Mouse (Mus musculus): ENCODE results near the gene Fam131a.
"Not testable (repeated sequence)": the region's sequence is repeated elsewhere in the genome, so short reads cannot be mapped to it uniquely, and the experiment has no call there.

Fam131a gene

GRCm38 (mm10) chr16:20693111-20693701, at the start of gene Fam131a:
TSS of gene Fam131a (plus strand) at chr16:20693241.
- peak; percentile 96 for DNase-seq

GRCm38 (mm10) chr16:20643911-20644310, 49.1 kb upstream of the Fam131a start:
- no peak for DNase-seq

- DNase-seq = peak; percentile 96
Measured at GRCm38 (mm10) chr16:20651076-20651946, 41.7 kb upstream of the Fam131a start, which contains the start of gene Psmd2. TSS of gene Psmd2 (plus strand) at chr16:20651652.

- no peak for DNase-seq
Measured at GRCm38 (mm10) chr16:20651947-20652310, 41.1 kb upstream of the Fam131a start.

DNA sequence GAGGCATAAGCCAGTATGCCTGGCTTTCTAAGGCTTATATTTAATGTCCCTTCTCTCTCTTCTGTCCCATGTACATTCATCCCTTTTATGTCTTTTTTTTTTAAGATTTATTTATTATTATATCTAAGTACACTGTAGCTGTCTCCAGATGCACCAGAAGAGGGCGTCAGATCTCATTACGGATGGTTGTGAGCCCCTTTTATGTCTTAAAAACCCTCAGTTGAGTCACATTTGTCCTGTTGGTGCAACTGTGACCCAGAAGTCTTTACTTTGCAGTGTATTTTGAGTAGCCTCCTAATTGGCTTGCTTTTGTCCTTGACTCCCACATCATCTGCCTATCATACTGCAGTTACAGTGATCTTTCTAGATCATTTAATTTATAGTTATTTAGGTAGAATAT, 39.7 kb upstream of the Fam131a start:
- no peak for DNase-seq

DNA sequence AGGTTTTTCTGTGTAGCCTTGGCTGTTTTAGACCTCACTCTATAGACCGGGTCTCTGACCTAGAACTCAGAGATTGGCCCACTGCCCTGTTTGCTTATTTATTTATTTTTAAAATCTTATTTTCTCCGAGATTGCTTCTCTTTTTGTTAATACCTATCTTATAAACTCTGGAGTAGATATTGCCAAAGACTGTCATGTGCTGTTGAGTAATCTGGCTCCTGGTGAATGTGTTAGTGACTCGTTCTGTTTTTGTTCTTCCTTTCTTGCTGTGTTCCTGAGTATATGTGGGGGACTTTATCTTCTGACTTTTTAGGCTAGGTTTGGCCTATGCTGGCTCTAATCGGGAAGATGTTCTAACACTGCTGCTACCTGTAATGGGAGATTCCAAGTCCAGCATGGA, 35.4 kb upstream of the Fam131a start:
- DNase-seq = no peak

DNA sequence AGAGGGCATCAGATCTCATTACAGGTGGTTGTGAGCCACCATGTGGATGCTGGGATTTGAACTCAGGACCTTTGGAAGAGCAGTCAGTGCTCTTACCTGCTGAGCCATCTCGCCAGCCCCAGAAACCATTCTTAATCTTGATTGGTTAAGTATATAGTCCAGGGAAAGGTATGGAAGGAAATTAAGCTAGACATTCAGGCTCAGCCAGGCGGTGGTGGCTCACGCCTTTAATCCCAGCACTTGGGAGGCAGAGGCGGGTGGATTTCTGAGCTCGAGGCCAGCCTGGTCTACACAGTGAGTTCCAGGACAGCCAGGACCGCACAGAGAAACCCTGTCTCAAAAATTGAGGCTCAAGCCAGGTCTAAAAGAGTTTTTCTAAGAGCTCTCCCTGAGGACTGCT, 25.0 kb upstream of the Fam131a start, which contains the start of gene Eif4g1:
Gene Eif4g1, plus strand, starts transcription at position 301 of the 400 bp plus-strand sequence.
- DNase-seq = not testable (repeated sequence)

- no peak for DNase-seq
Measured at GRCm38 (mm10) chr16:20670291-20670690, 22.8 kb upstream of the Fam131a start.

DNA sequence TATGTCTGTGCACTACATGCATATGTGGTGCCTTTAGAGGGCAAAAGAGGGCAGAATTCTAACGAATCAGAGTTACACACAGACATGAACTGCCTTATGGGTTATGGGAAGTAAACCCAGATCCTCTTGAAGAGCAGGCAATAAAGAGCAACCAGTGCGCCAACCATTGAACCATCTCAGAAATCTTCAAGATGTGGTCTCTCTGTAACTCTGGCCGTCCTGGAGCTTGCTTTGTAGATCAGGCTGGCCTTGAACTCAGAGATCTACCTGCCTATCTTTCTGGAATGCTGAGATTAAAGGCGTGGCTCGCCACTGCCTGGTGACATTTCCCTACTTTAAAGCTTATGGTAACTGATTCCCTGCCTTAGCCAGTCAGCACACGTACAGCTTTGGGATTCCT, 21.2 kb upstream of the Fam131a start:
- peak; percentile 48 for DNase-seq

GRCm38 (mm10) chr16:20672500-20672902, 20.5 kb upstream of the Fam131a start:
- DNase-seq = peak; percentile 97

GRCm38 (mm10) chr16:20672965-20673705, 19.9 kb upstream of the Fam131a start:
- peak; percentile 73 for DNase-seq

- DNase-seq = peak; percentile 60
Measured at GRCm38 (mm10) chr16:20673706-20674303, 19.2 kb upstream of the Fam131a start.

DNA sequence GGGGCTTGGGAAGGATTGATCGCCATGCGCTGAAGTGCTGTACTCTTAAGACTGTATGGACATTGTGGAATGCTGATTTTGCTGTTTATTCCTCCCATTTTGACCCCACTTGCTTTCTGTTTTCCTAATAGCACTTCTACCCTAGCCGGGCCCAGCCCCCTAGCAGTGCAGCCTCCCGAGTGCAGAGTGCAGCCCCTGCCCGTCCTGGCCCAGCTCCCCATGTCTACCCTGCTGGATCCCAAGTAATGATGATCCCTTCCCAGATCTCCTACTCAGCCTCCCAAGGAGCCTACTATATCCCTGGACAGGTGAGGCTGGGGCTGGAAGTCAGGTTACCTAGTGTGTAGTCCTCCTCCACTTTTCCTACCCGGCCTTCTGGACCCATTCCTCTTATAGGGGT, 17.8 kb upstream of the Fam131a start:
- DNase-seq = no peak

- no peak for DNase-seq
Measured at GRCm38 (mm10) chr16:20676702-20677101, 16.3 kb upstream of the Fam131a start.

GRCm38 (mm10) chr16:20677380-20677779, 15.7 kb upstream of the Fam131a start:
- DNase-seq = no peak

GRCm38 (mm10) chr16:20677974-20678675, 14.9 kb upstream of the Fam131a start:
- peak; percentile 81 for DNase-seq

GRCm38 (mm10) chr16:20690774-20691173, 2.3 kb upstream of the Fam131a start:
- peak; percentile 18 for DNase-seq

DNA sequence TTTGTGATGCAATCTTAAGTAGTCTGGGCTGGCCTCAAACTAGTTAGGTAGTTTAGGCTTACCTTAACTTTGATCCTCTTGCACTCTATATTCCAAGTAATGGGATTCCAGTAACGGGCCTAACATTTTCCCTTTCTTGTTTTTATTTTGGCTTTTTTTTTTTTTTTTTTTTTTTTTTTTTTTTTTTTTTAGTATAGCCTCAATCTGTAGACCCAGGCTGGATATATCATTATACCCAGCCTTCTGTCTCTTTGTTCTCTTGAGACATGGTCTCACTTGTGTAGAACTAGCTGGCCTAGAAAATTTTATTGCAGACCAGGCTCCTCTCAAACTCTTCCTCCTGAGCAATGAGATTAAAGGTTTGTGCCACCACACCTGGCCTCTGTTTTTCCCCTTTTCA, 1.4 kb upstream of the Fam131a start:
- DNase-seq = no peak

GRCm38 (mm10) chr16:20692241-20692965, 638 bp upstream of the Fam131a start:
- DNase-seq = peak; percentile 67

- DNase-seq = peak; percentile 81
Measured at GRCm38 (mm10) chr16:20694781-20695180, 1.7 kb downstream of the Fam131a start.

DNA sequence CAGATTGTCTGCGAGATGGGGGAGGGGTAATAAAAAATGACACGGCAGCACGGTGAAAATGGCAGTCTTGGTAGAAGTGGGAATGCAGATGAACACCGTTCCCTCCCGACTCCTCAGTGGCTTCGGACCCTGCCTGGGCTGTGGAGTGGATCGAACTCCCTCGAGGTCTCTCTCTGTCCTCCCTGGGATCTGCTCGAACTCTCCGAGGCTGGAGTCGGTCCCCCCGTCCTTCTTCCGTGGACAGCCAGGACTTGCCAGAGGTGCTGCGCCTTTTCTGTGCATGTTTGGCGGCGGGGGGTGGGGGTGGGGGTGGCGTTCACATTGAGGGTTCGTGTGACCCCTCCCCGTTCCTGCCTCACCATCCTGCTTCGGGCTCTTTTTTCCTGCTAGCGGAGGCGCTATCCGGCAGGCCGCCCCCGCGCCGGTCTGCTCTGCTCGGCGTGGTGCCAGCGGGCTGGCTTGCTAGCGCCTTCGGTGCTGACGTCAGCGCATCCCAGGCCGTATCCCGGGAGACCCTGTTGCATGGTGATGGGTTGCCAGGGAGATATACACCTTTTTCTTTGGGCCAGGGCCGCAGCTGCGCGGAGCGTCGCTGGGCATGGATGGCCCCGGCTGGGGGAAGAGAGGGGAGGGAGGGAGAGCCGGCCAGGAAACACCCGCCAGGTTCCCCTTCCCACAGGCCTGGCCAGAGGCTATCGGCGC, 2.7 kb downstream of the Fam131a start:
- peak; percentile 92 for DNase-seq

Data from cerebellum, adult 9-11 months (tissue).